Mouse (Mus musculus) right cerebral cortex, postnatal 36 days (tissue): ENCODE data around the gene Ostf1.
A peak's percentile ranks its signal among the peaks of the same experiment; 100 is the strongest.

Experiments used
- DNase-seq, 2 experiments: peaks; one replicate each; pipeline ENCODE4 v3.0.0; 2022; ENCODE audit warnings: low spot score in 2 of 2, mixed read lengths in 1 of 2

Gene Ostf1

GRCm38 (mm10) chr19:18631644-18632219 lies at the start of gene Ostf1, which contains the start of gene Nmrk1:
TSS of gene Ostf1 (minus strand) at chr19:18631823.
TSS of gene Nmrk1 (plus strand) at chr19:18631950.
- peak; percentile 90 to 91 for DNase-seq

GRCm38 (mm10) chr19:18673116-18673515 lies 41.5 kb upstream of the Ostf1 start:
- no peak for DNase-seq

- no peak for DNase-seq
Measured at GRCm38 (mm10) chr19:18672498-18672897, 40.9 kb upstream of the Ostf1 start.

- DNase-seq: peak; percentile 16 to 34
Measured at GRCm38 (mm10) chr19:18671056-18671741, 39.6 kb upstream of the Ostf1 start.

- peak; percentile 96 to 98 for DNase-seq
Measured at GRCm38 (mm10) chr19:18670608-18671007, 39.0 kb upstream of the Ostf1 start, which contains the start of gene Carnmt1. TSS of gene Carnmt1 (plus strand) at chr19:18670764.

- DNase-seq: no peak
Measured at GRCm38 (mm10) chr19:18669551-18669950, 37.9 kb upstream of the Ostf1 start.

GRCm38 (mm10) chr19:18666966-18667365 lies 35.3 kb upstream of the Ostf1 start:
- DNase-seq: no peak

GRCm38 (mm10) chr19:18663904-18664303 lies 32.3 kb upstream of the Ostf1 start:
- DNase-seq: no peak

GRCm38 (mm10) chr19:18661683-18662082 lies 30.1 kb upstream of the Ostf1 start:
- DNase-seq: no peak

- no peak for DNase-seq
Measured at GRCm38 (mm10) chr19:18660466-18660865, 28.8 kb upstream of the Ostf1 start.

GRCm38 (mm10) chr19:18659349-18659748 lies 27.7 kb upstream of the Ostf1 start:
- DNase-seq: no peak

GRCm38 (mm10) chr19:18658473-18658872 lies 26.9 kb upstream of the Ostf1 start:
- DNase-seq: no peak

- no peak for DNase-seq
Measured at GRCm38 (mm10) chr19:18655999-18656398, 24.4 kb upstream of the Ostf1 start.

GRCm38 (mm10) chr19:18654984-18655383 lies 23.4 kb upstream of the Ostf1 start:
- no peak for DNase-seq

- DNase-seq: no peak
Measured at GRCm38 (mm10) chr19:18654330-18654729, 22.7 kb upstream of the Ostf1 start.

GRCm38 (mm10) chr19:18653058-18653457 lies 21.4 kb upstream of the Ostf1 start:
- no peak for DNase-seq

- DNase-seq: no peak
Measured at GRCm38 (mm10) chr19:18652592-18652991, 21.0 kb upstream of the Ostf1 start.

GRCm38 (mm10) chr19:18650473-18650872 lies 18.9 kb upstream of the Ostf1 start:
- no peak for DNase-seq

- DNase-seq: no peak
Measured at GRCm38 (mm10) chr19:18649955-18650354, 18.3 kb upstream of the Ostf1 start.

- no peak for DNase-seq
Measured at GRCm38 (mm10) chr19:18648558-18648945, 16.9 kb upstream of the Ostf1 start.

GRCm38 (mm10) chr19:18647775-18648557 lies 16.3 kb upstream of the Ostf1 start:
- no peak for DNase-seq

GRCm38 (mm10) chr19:18646853-18647420 lies 15.3 kb upstream of the Ostf1 start:
- DNase-seq: no peak
